Mouse (Mus musculus) small intestine, adult 10 weeks (tissue): ENCODE measurements around the gene Tubb5. TPM values are rescaled to one million over a fixed set of nuclear protein-coding genes. Genes with fewer than 3 reads are reported as not detected.

Source experiments
- polyA plus RNA-seq: library from polyadenylated mRNA; stranded (reverse); fragments of 350-450 nt; fragmentation: Illumina TruSeq; extraction: RNeasy Lipid Tissue Mini Kit (QIAGEN cat#74804); gene quantifications from one replicate; pipeline ENCODE4 v1.2.3, GENCODE M21; 2014; ENCODE audit warnings: low replicate concordance

Tubb5 gene
- polyA plus RNA-seq: 23.6 TPM

DNA sequence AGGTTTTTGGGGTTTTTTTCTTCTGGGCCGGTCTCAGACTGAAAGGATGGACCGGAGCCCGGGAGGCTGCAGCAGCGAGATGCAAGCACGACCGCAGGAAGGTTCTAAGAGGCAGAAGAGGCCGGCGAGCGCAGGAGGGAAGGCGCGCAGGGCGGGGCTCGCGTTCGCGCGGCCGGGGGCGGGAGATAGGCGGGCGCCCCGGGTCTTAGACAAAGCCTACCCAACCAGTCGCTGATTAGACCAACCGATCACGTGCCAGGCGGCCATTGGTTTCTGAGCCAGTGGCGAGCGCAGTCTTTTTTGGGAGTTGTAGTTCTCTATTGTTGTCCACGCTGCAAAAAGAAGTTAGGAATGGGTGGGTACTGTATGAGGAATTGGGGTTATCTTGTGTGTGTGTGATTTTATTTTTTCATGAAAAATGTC is at the start of gene Tubb5:
TSS of gene Tubb5 (minus strand) at position 185 of the 423 bp plus-strand sequence.

DNA sequence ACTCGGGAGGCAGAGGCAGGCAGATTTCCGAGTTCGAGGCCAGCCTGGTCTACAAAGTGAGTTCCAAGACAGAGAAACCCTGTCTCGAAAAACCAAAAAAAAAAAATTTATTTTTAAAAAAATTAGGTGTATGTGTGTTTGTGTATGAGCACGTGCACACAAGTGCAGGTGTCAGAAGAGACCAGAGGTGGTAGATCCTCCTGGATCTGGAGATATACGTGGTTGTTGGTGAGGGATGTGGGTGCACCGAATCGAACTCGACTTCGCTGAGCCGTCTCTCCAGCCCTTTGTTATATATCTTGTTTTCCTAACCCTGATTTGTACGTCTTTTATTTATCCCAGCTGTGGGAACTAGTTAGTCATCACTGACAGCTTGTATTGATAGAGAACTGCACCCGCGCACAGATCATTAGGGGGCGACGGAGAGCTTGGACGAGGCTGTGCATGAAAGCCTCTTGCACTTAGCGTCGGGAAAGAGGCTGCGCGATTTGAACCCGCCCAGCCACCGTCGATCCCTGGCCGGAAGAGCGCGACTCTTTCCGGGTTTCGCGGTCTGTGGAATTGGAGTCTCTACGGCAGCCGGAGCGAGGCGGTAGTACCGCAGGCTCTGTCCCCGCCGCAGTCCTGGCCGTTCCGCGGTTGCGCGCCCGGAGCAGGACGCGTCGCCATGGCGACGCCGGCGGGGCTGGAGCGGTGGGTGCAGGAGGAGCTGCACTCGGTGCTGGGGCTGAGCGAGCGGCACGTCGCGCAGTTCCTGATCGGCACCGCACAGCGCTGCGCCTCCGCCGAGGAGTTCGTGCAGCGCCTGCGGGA is 41.3 kb upstream of the Tubb5 start, which contains the start of gene Dhx16:
TSS of gene Dhx16 (plus strand) at position 575 of the 813 bp plus-strand sequence.

DNA sequence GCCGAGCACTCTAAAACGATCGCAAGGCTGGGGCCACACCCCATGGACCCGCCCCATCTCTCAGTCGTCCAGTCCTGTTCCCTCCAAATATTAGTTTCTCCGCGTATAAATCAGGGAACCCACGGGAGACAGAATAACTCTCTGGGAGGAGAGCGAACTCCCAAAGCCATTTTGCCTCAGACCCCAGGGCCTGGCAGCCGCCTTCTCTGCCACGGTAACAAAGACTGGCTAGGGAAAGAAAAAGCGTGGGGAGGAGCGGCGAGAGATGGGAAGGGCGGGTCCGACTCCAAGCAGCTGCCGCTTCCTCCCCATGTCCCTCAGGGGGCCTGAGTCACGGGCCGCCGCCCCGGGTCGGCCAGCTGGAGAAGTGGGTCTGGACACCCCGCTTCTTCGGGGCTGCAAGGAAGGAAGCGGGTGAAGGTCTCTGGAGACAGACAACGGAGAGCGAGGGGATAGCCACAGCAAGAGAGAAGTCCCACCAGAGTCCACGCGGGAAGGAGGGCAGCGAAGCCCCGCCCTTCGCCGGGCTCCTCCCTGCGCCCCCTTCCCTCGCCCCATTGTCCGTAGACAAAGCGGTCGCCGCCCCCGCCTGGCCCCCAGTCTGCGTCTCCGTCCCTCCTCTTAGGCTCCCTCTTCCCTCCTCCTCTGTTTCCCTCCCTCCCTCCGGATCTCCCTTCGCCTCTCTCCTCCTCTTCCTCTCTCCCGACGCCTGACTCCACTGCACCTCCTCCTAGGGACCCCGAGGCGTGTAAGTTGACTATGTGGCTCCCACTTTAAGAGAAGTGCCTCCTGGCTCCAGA is 27.6 kb upstream of the Tubb5 start, which contains the start of gene Ppp1r18:
TSS of gene Ppp1r18 (plus strand) at position 113 of the 800 bp plus-strand sequence.

DNA sequence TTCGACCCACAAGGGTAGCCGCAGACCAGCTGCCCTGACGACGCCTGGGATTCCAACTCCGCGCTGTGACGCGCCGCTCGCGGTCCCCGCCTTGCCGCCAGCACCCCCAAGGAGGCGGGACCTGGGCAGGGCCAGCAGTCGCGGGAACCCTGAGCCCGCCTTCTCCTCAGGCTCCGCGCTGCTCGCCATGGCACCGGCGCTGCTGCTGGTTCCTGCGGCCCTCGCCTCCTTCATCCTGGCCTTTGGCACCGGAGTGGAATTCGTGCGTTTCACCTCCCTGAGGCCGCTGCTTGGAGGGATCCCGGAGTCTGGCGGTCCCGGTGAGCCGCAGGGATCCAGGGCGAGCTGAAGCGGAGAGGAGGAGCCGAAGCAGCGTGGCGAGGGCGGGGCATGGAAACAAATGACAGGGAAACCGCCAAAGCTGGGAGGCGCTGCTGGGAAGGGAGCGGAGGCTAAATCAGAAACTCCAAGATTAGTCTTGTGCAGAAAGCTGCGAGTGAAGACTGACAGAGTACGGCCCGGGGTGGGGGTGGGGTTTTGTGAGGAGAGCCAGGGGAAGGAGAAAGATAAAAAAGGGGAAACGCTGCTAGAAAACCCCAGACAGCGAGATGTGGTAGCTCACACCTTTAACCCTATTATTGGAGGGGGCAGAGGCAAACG is 23.2 kb upstream of the Tubb5 start, which contains the start of gene Nrm:
TSS of gene Nrm (plus strand) at position 121 of the 660 bp plus-strand sequence.

DNA sequence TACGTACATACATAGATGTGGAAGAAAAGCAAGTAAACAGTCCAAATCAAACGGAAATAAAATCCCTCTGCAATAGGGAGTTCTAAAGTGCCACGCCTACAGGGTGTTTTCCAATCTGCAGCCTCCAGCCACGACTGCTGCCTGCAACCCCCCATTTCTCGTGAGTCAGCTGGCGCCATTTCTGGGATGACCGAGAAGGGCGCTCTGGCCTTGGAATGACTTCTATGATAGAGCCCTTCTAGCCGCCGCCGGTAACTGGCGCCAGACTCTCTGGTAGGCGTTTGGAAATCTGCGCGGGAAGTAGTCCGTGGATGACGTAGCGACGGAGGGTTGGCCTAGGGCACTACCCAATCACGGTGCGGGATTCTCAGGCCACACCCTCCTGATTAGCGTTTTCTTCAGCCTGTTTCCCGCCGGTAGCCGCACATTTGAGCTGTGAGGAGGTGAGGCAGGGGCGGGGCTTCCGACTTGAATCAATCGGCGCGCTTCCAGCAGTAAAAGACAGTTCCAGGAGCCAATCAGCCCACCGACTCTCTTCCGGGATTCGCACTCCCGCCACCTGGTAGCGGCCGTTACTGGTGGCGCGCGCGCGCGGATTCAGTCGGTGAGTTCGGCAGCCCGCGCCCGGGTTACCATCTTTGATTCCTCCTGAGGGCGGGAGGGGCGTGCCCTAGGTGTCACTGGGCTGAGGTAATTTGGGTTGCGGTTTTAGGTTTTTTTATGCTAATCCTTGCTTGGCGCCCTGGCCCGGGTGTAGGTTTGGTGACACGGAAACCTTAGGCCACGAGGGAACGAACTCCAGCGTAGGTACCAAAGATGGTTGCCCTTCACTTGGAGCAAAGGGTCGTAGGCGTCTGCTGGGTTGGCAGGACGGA is 3.2 kb upstream of the Tubb5 start, which contains the start of gene Mdc1:
TSS of gene Mdc1 (plus strand) at position 440 of the 875 bp plus-strand sequence.

DNA sequence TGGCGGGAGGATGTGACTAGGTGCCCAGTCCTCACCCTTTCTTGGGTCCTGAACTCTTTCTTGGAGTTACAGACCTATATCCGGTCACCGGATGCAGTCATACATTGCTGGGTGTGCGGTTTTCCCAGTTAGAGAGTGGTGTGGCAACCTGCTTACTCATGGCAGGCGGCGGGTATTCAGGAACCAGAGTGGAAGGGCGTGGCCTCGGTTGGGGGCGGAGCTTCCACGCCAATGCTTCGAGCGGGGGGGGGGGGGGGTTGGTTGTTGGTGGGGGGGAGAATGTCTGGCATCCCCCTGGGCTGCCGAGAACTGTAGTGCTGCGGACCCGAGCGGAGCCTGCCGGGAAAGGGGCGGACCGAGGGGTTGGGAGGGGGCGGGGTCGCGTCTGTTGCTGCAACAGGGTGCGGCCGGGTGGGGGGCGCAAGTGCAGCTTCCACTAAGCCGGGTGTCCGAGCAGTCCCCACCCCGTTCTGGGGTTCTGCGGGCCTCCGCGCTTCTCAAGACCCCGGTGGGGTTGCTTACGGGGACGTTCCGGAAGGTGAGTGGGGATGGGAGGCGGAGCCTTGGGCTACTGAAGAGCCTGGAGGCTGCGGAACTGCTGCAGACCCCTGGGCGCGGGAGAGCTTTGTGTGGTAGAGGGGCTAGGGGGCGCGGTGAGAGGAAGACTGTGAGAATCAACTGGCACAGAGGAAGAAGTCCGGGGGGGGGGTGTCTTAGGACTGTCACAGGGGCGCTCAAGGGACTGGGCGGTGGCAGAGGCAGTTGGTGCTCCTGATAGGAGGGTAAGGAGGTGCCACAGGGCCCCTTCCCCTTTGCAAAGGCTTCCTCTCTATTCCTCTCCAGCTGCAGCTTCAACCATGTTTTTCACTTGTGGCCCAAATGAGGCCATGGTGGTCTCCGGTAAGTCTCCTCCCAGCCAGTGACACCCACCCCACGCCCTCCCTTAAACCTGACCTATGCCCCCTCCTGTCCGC is 14.9 kb downstream of the Tubb5 start, which contains the start of gene Flot1:
TSS of gene Flot1 (plus strand) at position 267 of the 974 bp plus-strand sequence.

DNA sequence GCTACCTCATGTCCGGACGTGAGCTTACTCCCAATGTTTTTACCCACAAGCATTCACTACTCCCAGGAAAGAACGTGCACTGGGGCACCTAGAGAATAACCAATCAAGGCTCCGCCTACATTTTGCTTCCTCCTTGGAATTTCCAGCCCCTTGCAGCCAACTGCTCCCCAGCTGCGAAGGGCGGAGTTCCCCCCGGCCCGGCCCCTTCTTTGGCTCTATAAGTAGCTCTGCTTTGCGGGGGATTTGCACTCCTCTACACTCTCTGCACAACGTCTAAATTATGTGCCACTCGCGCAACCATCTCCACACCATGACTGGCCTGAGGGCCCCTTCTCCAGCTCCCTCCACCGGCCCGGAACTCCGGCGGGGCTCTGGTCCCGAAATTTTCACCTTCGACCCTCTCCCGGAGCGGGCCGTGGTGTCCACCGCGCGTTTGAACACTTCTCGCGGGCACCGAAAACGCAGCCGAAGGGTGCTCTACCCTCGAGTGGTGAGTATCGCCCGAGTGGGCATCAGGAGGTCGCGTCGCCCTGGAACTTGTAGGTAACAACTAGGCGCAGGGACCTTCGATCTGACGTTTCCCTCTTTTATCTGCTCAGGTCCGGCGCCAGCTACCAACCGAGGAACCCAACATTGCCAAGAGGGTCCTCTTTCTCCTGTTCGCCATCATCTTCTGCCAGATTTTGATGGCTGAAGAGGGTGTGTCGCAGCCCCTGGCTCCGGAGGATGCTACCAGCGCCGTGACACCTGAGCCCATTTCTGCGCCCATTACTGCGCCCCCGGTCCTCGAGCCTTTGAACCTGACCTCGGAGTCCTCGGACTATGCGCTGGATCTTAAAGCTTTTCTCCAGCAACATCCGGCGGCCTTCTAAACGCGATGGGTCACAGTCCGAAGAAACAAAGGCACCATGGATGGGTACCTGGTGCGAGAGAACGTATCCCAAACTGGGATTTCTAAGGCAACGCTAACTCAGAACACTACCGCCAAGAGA is 16.4 kb downstream of the Tubb5 start, which contains the start of gene Ier3:
TSS of gene Ier3 (plus strand) at position 246 of the 992 bp plus-strand sequence.

Other genes with a start within 250 kb of the Tubb5 start
- not detected for gene Sfta2, start 236.8 kb downstream of the Tubb5 start, polyA plus RNA-seq
- not detected for gene Gm9573, start 211.7 kb downstream of the Tubb5 start, polyA plus RNA-seq
- gene Mucl3, start 194.6 kb downstream of the Tubb5 start, polyA plus RNA-seq: not detected
- gene Vars2, start 170.7 kb downstream of the Tubb5 start, polyA plus RNA-seq: 0.59 TPM
- gene Gtf2h4, start 164.6 kb downstream of the Tubb5 start, polyA plus RNA-seq: 2.7 TPM
- 4.8 TPM for gene Ddr1, start 133.7 kb downstream of the Tubb5 start, polyA plus RNA-seq
- 3.7 TPM for gene Ier3, start 16.6 kb downstream of the Tubb5 start, polyA plus RNA-seq
- gene Flot1, start 15.1 kb downstream of the Tubb5 start, polyA plus RNA-seq: 3.5 TPM
- 9.7 TPM for gene Mdc1, start 3.2 kb upstream of the Tubb5 start, polyA plus RNA-seq
- gene Nrm, start 23.0 kb upstream of the Tubb5 start, polyA plus RNA-seq: 1.3 TPM
- gene Ppp1r18, start 27.3 kb upstream of the Tubb5 start, polyA plus RNA-seq: 1.2 TPM
- gene Dhx16, start 41.5 kb upstream of the Tubb5 start, polyA plus RNA-seq: 16.5 TPM
- 30.1 TPM for gene 2310061I04Rik, start 59.1 kb upstream of the Tubb5 start, polyA plus RNA-seq
- 17.0 TPM for gene Atat1, start 71.8 kb upstream of the Tubb5 start, polyA plus RNA-seq
- gene Mrps18b, start 78.1 kb upstream of the Tubb5 start, polyA plus RNA-seq: 8.4 TPM
- 28.3 TPM for gene Ppp1r10, start 78.1 kb upstream of the Tubb5 start, polyA plus RNA-seq
- 36.1 TPM for gene Abcf1, start 131.5 kb upstream of the Tubb5 start, polyA plus RNA-seq
- gene Gnl1, start 141.5 kb upstream of the Tubb5 start, polyA plus RNA-seq: 0.56 TPM
- gene Prr3, start 141.9 kb upstream of the Tubb5 start, polyA plus RNA-seq: 0.59 TPM
- 5.7 TPM for gene H2-T24, start 182.3 kb upstream of the Tubb5 start, polyA plus RNA-seq
- 8.8 TPM for gene H2-T23, start 194.5 kb upstream of the Tubb5 start, polyA plus RNA-seq
- gene H2-T22, start 204.4 kb upstream of the Tubb5 start, polyA plus RNA-seq: 8.7 TPM
- gene Gm6034, start 204.7 kb upstream of the Tubb5 start, polyA plus RNA-seq: not detected
- gene Gm11127, start 220.1 kb upstream of the Tubb5 start, polyA plus RNA-seq: 6.5 TPM